Mouse (Mus musculus) liver, adult 2 months (tissue): ENCODE data around the gene Troap. TPM values are rescaled to one million over a fixed set of nuclear protein-coding genes. Genes with fewer than 3 reads are reported as not detected.

Experiments used
- DNase-seq: peaks from one replicate; pipeline ENCODE4 v3.0.0-alpha.2; 2011; ENCODE audit warnings: low read depth, low spot score; ENCODE audit errors: extremely low read depth
- H3K27ac ChIP-seq: fragments of 200-500 bp; replicated peaks from 2 replicates; pipeline ENCODE4 v1.5.1; 2012; ENCODE audit warnings: low read depth, mild to moderate bottlenecking, control low read depth, inconsistent platforms, low read length; ENCODE audit not compliant: insufficient read depth
- H3K27me3 ChIP-seq: fragments of 200-500 bp; 2 replicates; pipeline ENCODE4 v1.6.1; 2012; ENCODE audit warnings: mild to moderate bottlenecking, moderate library complexity, low read length, inconsistent platforms; ENCODE audit not compliant: control insufficient read depth, insufficient read depth
- H3K36me3 ChIP-seq: fragments of 200-500 bp; 2 replicates; pipeline ENCODE4 v1.6.1; 2012; ENCODE audit warnings: low read length, inconsistent platforms; ENCODE audit not compliant: control insufficient read depth, insufficient read depth
- H3K4me1 ChIP-seq: fragments of 200-500 bp; 2 replicates; pipeline ENCODE4 v1.6.1; 2011; ENCODE audit warnings: low read length; ENCODE audit not compliant: control insufficient read depth, insufficient read depth
- H3K4me3 ChIP-seq: fragments of 200-500 bp; 2 replicates; pipeline ENCODE4 v1.5.1; 2011; ENCODE audit warnings: low read depth, mild to moderate bottlenecking, control low read depth, low read length, moderate library complexity; ENCODE audit not compliant: insufficient read depth
- H3K79me2 ChIP-seq: fragments of 200-500 bp; 2 replicates; pipeline ENCODE4 v1.6.1; 2012; ENCODE audit warnings: inconsistent platforms, mild to moderate bottlenecking, low read length, moderate library complexity; ENCODE audit not compliant: control insufficient read depth, insufficient read depth
- H3K9ac ChIP-seq: fragments of 200-500 bp; 2 replicates; pipeline ENCODE4 v1.6.1; 2012; ENCODE audit warnings: low read depth, mild to moderate bottlenecking, control low read depth, inconsistent platforms, low read length
- CTCF ChIP-seq: fragments of 200-500 bp; IDR thresholded peaks from 2 replicates; pipeline ENCODE4 v1.5.1; 2011; ENCODE audit warnings: low read depth, low read length, control low read depth
- POLR2A ChIP-seq: fragments of 200-500 bp; IDR thresholded peaks from 2 replicates; pipeline ENCODE4 v1.6.1; 2011; ENCODE audit warnings: low read length, control low read depth; ENCODE audit not compliant: insufficient read depth; ENCODE audit errors: extremely low read depth
- WGBS: fragments of 180-500 bp; shearing (Covaris S2); methylation state at CpG from one replicate; pipeline ENCODE4 v1.1.7; 2018; 5-methylcytosine and 5-hydroxymethylcytosine counted together
- polyA plus RNA-seq: library from polyadenylated mRNA; depleted of rRNA; stranded (reverse); fragments of >200 nt; gene quantifications from 2 replicates; pipeline ENCODE4 v1.2.3, GENCODE M21; 2012
- total RNA-seq: library from RNA; depleted of rRNA; stranded (reverse); fragments of >200 nt; gene quantifications from 2 replicates; pipeline ENCODE4 v1.2.3, GENCODE M21; 2014

Gene Troap
- total and polyA plus RNA-seq, 2 experiments = not detected

DNA sequence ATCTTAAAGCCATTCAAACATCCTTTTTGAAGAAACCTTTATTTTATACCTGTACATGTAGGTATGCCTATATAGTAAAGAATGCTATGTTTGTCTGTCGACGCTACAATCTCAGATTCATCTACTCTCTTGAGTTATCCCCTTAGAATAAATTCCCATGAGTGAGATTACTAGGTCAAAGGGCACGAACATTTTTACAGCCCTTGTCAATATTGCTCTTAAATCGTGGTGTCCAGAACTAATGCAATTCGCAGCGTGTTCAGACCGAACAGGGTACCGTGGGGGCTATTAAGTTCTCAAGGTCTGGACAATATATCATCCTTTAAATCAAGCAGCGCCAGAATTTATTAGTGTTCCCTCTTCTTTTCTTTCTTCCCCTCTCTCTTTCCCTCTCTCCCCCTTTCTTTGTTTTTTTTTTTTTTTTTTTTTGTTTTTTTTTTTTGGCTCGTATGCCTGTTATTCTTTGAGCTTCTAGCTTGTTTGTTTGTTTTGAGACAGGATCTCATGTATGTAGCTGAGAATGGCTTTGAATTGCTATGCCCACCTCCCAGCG is 38.5 kb downstream of the Troap start:
- Histone ChIP-seq H3K4me1 (no peaks in the 10 kb centered on the region; the same call in 1 of the 2 replicates), H3K36me3 (no peaks in the 10 kb centered on the region), H3K9ac (no peak overlapping the region), H3K27ac (no peak overlapping the region), H3K4me3 (no peak overlapping the region), H3K27me3 (no peaks in the 10 kb centered on the region), H3K79me2 (no peaks in the 10 kb centered on the region)
- DNase-seq = no peak
- TF ChIP-seq CTCF (no peak), POLR2A (no peak)
- WGBS = 69% methylated on average over 11 of the region's 11 CpGs

DNA sequence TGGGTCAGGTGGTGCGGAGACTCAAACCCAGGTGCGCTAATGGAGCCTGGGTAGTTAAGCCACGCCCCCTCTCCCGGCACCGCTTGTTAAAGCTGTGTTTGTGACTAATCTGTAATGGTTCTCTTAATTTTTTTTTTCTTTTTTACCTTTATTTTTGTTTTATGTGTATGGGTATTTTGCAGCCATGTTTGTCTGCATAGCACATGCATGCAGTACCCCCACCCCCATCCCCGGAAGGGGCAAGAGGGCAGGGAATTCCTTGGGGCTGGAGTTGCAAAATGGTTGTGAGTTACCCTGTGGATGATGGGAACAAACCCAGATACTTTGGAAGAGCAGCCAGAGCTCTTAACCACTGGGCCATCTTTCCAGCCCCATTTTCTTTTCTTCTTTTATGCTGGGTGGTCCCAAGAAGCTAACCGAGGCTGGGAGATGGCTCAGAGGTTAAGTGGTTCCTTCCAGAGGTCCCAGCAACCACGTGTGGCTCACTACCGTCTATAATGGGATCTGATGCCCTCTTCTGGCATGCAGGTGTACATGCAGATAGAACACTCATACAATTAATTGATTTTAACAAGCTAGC is 39.1 kb downstream of the Troap start:
- TF ChIP-seq POLR2A (no peak), CTCF (peak; percentile 41)
- H3K79me2 ChIP-seq = no peaks in the 10 kb centered on the region
- no peaks in the 10 kb centered on the region; the same call in 1 of the 2 replicates for H3K4me1 ChIP-seq
- H3K27me3 ChIP-seq = no peaks in the 10 kb centered on the region
- no peak overlapping the region for H3K4me3 ChIP-seq
- no peaks in the 10 kb centered on the region for H3K36me3 ChIP-seq
- no peak overlapping the region for H3K27ac ChIP-seq
- WGBS = 14% methylated on average over 9 of the region's 9 CpGs
- H3K9ac ChIP-seq = no peak overlapping the region
- no peak for DNase-seq

- TF ChIP-seq CTCF = no peak
- TF ChIP-seq POLR2A = no peak
- H3K9ac ChIP-seq = no peak overlapping the region
- no peaks in the 10 kb centered on the region; the same call in 1 of the 2 replicates for H3K4me1 ChIP-seq
- no peaks in the 10 kb centered on the region for H3K79me2 ChIP-seq
- no peak for DNase-seq
- H3K27ac ChIP-seq = 0 out of 2 replicates have a peak overlapping the region, but pooled peaks have one; percentile 11
- H3K27me3 ChIP-seq = no peaks in the 10 kb centered on the region
- H3K36me3 ChIP-seq = no peaks in the 10 kb centered on the region
- WGBS = 51% methylated on average over 14 of the region's 14 CpGs
- H3K4me3 ChIP-seq = no peak overlapping the region
Measured at GRCm38 (mm10) chr15:99114312-99115064, 40.1 kb downstream of the Troap start.

GRCm38 (mm10) chr15:99115065-99115423 is 40.7 kb downstream of the Troap start:
- Histone ChIP-seq H3K9ac (no peak overlapping the region), H3K4me3 (no peak overlapping the region), H3K27ac (no peak overlapping the region), H3K79me2 (no peaks in the 10 kb centered on the region), H3K4me1 (no peaks in the 10 kb centered on the region; the same call in 1 of the 2 replicates), H3K27me3 (no peaks in the 10 kb centered on the region), H3K36me3 (no peaks in the 10 kb centered on the region)
- DNase-seq = no peak
- TF ChIP-seq POLR2A (no peak), CTCF (no peak)
- WGBS = 64% methylated on average over 7 of the region's 7 CpGs

- TF ChIP-seq POLR2A = no peak
- TF ChIP-seq CTCF = no peak
- WGBS = 68% methylated on average over 11 of the region's 11 CpGs
- Histone ChIP-seq H3K9ac (no peak overlapping the region), H3K79me2 (no peaks in the 10 kb centered on the region), H3K27ac (no peak overlapping the region), H3K4me3 (no peak overlapping the region), H3K27me3 (no peaks in the 10 kb centered on the region), H3K4me1 (no peaks in the 10 kb centered on the region; the same call in 1 of the 2 replicates), H3K36me3 (no peaks in the 10 kb centered on the region)
- DNase-seq = no peak
Measured at GRCm38 (mm10) chr15:99116539-99116938, 42.2 kb downstream of the Troap start.

- H3K4me3 ChIP-seq = no peak overlapping the region
- H3K79me2 ChIP-seq = no peaks in the 10 kb centered on the region
- WGBS = 40% methylated on average over 11 of the region's 11 CpGs
- H3K27me3 ChIP-seq = no peaks in the 10 kb centered on the region
- H3K9ac ChIP-seq = no peak overlapping the region
- no peak for DNase-seq
- TF ChIP-seq CTCF = no peak
- TF ChIP-seq POLR2A = no peak
- H3K4me1 ChIP-seq = peaks cover 3% of the 10 kb centered on the region; the same call in 1 of the 2 replicates
- H3K36me3 ChIP-seq = no peaks in the 10 kb centered on the region
- no peak overlapping the region for H3K27ac ChIP-seq
Measured at GRCm38 (mm10) chr15:99120814-99121213, 46.4 kb downstream of the Troap start.
